Mouse (Mus musculus) heart, embryonic 12.5 days (tissue): ENCODE measurements at regions not wholly inside any gene's neighbourhood (a gene's known extent, or its start where the extent isn't known, plus 50 kb on each side); places are given as distances from the start of the nearest gene placed in this dataset.

Source experiments
- ATAC-seq: fragments of 200-750 bp; cut with Nextera tagmentation; 2 replicates; pipeline ENCODE4 v1.8.0; 2017; ENCODE audit warnings: moderate TSS enrichment, moderate library complexity; ENCODE audit not compliant: insufficient number of reproducible peaks, low FRiP score
- H3K27ac ChIP-seq: fragments of 300-500 bp; sonication (generic); 2 replicates; pipeline ENCODE4 v1.5.1; 2016; ENCODE audit warnings: mild to moderate bottlenecking, moderate library complexity; ENCODE audit not compliant: poor library complexity, severe bottlenecking
- H3K27me3 ChIP-seq: fragments of 300-500 bp; sonication (generic); replicated peaks from 2 replicates; pipeline ENCODE4 v1.6.1; 2016; ENCODE audit warnings: mild to moderate bottlenecking, moderate library complexity
- H3K36me3 ChIP-seq: fragments of 300-500 bp; sonication (generic); 2 replicates; pipeline ENCODE4 v1.6.1; 2016; ENCODE audit warnings: mild to moderate bottlenecking, moderate library complexity
- H3K4me1 ChIP-seq: fragments of 300-500 bp; sonication (generic); replicated peaks from 2 replicates; pipeline ENCODE4 v1.6.1; 2016; ENCODE audit warnings: mild to moderate bottlenecking
- H3K4me2 ChIP-seq: fragments of 300-500 bp; sonication (generic); 2 replicates; pipeline ENCODE4 v1.6.1; 2016; ENCODE audit warnings: mild to moderate bottlenecking, moderate library complexity
- H3K4me3 ChIP-seq: fragments of 300-500 bp; sonication (generic); 2 replicates; pipeline ENCODE4 v1.5.1; 2016; ENCODE audit warnings: mild to moderate bottlenecking
- H3K9ac ChIP-seq: fragments of 300-500 bp; sonication (generic); 2 replicates; pipeline ENCODE4 v1.6.1; 2016; ENCODE audit warnings: mild to moderate bottlenecking, moderate library complexity
- H3K9me3 ChIP-seq: fragments of 300-500 bp; sonication (generic); replicated peaks from 2 replicates; pipeline ENCODE4 v1.6.1; 2016; ENCODE audit warnings: mild to moderate bottlenecking, moderate library complexity
- WGBS: fragments of 180-500 bp; shearing (Covaris S2); methylation state at CpG from one replicate; pipeline ENCODE4 v1.1.7; 2016; 5-methylcytosine and 5-hydroxymethylcytosine counted together

DNA sequence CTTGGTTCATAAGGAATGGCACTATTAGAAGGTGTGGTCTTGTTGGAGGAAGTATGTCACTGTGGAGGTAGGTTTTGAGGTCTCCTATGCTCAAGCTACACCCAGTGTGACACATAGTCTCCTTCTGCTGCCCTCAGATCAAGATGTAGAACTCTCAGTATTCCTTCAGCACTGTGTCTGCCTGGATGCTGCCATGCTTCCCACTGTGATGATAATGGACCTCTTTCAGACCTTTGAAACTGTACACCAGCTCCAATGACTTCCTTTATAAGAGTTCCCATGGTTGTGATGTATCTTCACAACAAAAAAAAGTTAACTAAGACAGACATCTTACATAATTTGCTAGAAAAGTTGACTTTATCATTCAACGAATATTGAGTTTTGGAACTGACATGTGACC, 60.2 kb upstream of the Foxc1 start:
- no peaks in the 10 kb centered on the region for H3K4me1 ChIP-seq
- H3K4me2 ChIP-seq = no peak overlapping the region
- no peaks in the 10 kb centered on the region for H3K27me3 ChIP-seq
- 0 out of 2 replicates have a peak, but pooled peaks cover 4% of the 10 kb centered on the region for H3K9me3 ChIP-seq
- no peak for ATAC-seq
- H3K4me3 ChIP-seq = no peak overlapping the region
- WGBS = 82% methylated on average over 1 of the region's 1 CpGs
- H3K27ac ChIP-seq = no peak overlapping the region
- H3K36me3 ChIP-seq = no peaks in the 10 kb centered on the region
- no peak overlapping the region for H3K9ac ChIP-seq
